Mouse (Mus musculus) Muller cell, postnatal 12 days (primary cell): ENCODE data around the gene Atp6v0a4.
A peak's percentile ranks its signal among the peaks of the same experiment; 100 is the strongest.

Experiments
- DNase-seq: peaks from one replicate; pipeline ENCODE4 v3.0.0-alpha.2; 2015; ENCODE audit errors: inconsistent ontology term

Atp6v0a4 gene

GRCm38 (mm10) chr6:38073592-38073991 is 50.8 kb downstream of the Atp6v0a4 start:
- DNase-seq, result no peak

DNA sequence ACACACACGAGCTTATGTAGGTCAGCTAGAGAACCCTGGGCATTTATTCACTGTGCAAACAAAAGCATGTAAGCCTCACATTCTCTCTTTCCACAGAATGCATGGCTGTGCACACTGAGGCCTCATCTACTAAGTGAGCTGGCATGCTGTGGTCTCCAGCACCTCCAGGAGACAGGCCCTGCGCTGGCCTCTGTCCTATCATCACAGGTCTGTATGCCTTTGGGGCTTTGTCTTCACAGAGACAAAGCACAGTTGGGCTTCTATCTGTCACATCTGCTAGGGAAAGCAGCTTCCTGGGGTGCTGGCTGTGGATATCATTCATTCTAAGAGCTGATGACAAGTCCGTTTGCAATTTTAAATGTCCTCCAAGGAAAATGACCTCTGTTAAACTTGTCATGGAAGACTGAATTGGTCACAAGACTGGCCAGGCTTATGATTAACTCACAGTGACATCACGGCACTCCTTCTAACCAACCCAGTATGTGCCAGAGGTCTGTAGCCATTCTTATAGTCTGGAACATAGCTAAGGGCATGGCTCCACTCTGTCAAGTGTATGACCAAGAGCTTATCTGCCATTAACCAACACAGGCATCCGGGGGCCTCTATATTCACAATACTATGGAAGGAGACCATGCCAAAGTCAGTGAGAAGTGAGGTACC is 52.1 kb downstream of the Atp6v0a4 start:
- DNase-seq, result peak; percentile 71

GRCm38 (mm10) chr6:38071256-38071655 is 53.1 kb downstream of the Atp6v0a4 start:
- DNase-seq, result no peak

DNA sequence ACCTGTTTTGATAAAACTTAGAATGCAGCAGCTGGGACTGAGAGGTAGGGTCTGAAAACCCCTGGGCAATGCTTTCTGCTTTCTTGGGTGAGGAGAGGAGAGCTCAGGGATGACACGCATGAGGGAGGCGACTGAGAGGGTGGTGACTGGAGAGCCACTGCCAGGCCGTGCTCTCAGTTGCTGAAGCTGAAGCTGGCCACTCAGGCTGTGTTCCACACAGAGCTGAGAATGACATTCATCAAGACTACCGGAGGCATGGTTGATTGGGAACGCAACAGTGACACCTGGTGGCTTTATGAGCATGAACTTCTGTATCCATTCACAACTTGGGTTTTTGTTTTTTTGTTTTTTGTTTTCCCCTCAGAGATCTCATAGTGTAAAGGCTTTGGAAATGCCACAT is 58.2 kb downstream of the Atp6v0a4 start:
- DNase-seq, result peak; percentile 74

DNA sequence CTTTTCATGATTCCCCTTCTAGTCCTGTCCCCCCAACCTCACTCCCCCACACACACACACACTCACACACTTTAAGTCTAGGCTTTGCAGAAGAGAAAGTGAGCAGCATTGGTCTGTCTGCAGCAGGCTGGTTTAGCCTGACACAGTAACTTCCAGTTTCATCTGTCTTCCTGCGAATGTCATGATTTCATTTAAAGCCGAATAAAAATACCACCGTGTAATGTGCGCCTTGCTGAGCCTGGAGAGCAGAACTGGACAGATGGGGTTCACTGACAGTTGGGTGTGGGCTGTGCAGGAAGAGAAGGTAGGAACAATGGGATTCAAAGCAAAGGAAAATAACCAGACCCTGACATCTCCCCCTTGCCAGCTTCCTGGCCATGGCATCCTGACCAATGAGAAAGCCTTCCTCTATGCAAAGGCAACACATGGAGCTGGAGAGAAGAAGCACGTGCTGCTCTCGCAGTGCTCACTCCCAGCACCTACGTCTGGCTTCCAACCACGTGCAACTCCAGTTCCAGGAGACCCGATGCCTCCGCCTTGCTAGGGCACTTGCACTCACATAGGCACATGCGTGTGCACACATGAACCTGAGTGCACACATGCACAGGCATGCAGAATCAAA is 58.8 kb downstream of the Atp6v0a4 start:
- DNase-seq, result no peak

- peak; percentile 16 for DNase-seq
Observed at GRCm38 (mm10) chr6:38065122-38065500, 59.3 kb downstream of the Atp6v0a4 start.

- no peak for DNase-seq
Observed at GRCm38 (mm10) chr6:38064621-38065020, 59.8 kb downstream of the Atp6v0a4 start.

DNA sequence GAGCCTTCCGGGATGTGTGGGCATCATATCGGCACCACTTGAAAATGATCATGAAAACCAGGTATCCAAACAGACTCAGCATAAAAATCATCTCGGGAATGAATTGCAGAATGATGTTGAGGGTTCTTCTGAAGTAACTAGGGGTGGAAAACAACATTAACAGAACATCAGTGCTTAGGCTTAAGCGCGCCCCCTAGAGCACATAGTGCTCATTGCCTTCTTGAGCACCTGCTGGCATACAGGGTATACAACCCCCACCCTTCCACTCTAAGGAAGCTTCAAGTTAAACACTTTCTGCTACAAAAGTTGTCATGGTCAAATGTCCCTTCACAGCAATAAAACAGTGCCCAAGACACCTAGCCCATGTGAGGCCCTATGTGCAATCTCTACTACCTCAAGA is 65.6 kb downstream of the Atp6v0a4 start:
- DNase-seq, result no peak

GRCm38 (mm10) chr6:38055471-38056330 is 68.7 kb downstream of the Atp6v0a4 start:
- no peak for DNase-seq

GRCm38 (mm10) chr6:38049601-38050000 is 74.8 kb downstream of the Atp6v0a4 start:
- no peak for DNase-seq

GRCm38 (mm10) chr6:38048800-38049561 is 75.4 kb downstream of the Atp6v0a4 start:
- no peak for DNase-seq

GRCm38 (mm10) chr6:38048003-38048402 is 76.4 kb downstream of the Atp6v0a4 start:
- no peak for DNase-seq

DNA sequence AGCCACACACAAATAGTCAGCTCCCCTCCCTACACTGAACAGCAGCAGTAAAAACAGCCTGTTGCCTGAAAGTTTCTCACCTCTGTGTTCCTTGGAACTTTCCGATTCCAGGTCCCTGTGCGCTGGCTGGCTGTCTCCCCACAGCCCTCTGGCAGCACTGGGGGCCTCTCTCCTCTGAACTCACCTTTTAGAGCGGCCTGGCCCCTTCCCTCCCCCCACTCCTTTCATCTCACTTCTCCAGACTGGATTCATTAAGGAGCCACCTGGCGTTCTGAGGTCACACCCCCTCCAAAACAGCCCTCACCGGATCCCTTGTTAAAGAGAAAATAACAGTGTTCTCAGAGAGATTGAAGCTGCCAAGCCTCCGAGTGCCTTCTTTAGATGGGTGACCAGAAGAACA is 77.5 kb downstream of the Atp6v0a4 start, which contains the start of gene Svopl:
Gene Svopl (minus strand): TSS at position 159 of the 400 bp plus-strand sequence.
- no peak for DNase-seq

- no peak for DNase-seq
Observed at GRCm38 (mm10) chr6:38032801-38033566, 91.4 kb downstream of the Atp6v0a4 start.

- DNase-seq, result no peak
Observed at GRCm38 (mm10) chr6:38031924-38032540, 92.4 kb downstream of the Atp6v0a4 start.

GRCm38 (mm10) chr6:38028205-38028604 is 96.2 kb downstream of the Atp6v0a4 start:
- DNase-seq, result no peak

- no peak for DNase-seq
Observed at GRCm38 (mm10) chr6:38027771-38028170, 96.6 kb downstream of the Atp6v0a4 start.

DNA sequence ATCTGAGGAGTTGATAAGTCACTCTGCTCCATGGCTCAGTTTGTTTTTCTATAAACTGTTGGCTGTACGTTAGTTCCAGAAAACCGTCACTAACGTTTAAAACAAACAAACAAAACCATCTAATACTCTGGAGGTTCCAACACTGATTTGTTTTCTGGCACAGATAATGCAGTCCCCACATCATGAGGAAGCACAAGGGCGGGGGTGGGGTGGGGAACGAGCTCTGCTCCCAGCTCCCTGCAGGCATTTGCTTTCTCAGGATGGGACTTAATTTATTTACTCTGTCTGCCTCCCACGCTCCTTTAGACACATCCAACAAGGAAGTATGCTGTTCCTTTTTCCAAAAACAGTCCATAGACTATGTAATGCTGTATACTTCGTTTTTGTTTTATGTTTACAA is 101.1 kb downstream of the Atp6v0a4 start:
- no peak for DNase-seq

- DNase-seq, result peak; percentile 12
Observed at GRCm38 (mm10) chr6:38021406-38021805, 103.0 kb downstream of the Atp6v0a4 start.

DNA sequence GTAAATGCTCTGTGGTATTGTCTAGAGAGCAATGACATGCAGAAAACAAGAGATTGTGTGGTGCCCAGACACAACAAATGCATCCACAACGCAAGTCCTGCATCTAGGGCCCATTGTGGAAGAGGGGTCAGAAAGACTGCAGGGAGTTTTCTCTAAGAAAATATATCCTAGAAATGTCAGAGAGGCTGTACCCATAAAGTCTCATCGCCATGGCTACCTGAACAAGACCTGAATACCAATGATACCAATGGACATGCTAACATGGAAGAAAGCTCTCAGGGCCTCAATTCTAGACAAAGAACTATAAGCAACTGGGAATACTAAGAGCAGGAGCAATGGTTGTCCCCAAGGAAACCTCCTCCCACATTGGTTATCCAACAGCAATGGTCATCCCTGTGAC is 111.6 kb downstream of the Atp6v0a4 start:
- DNase-seq, result no peak

- peak; percentile 38 for DNase-seq
Observed at GRCm38 (mm10) chr6:38007459-38007858, 116.9 kb downstream of the Atp6v0a4 start.
